Mouse (Mus musculus): ENCODE data around the gene Magi2.

Gene Magi2

GRCm38 (mm10) chr5:20359021-20359420, 1132.2 kb downstream of the Magi2 start:
- in situ Hi-C loops (cut with MseI, MboI), result no loop called here

GRCm38 (mm10) chr5:20362154-20362553, 1135.3 kb downstream of the Magi2 start:
- in situ Hi-C loops (cut with MseI, MboI), result no loop called here

GRCm38 (mm10) chr5:20363216-20363615, 1136.4 kb downstream of the Magi2 start:
- in situ Hi-C loops (cut with MseI, MboI), result no loop called here

DNA sequence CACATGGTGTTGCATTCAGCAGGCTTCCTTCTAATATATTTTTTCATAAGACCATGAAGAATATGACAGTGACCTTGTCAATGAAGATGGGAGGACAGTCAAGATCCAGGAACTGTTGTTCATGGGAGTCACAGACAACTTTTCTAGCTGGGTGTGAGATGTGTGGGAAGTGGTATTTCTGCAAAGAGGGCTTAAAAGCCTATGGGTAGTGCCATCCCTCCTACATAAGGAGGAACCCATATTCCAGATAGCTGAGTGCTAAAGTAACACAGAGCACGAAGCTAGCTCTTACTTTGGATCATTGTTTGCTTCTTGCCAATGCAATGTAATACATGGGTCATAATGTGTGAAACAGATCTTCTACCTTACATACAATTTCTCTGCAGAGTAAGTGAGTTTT, 1146.8 kb downstream of the Magi2 start:
- in situ Hi-C loops (cut with MseI, MboI), result no loop called here

- in situ Hi-C loops (cut with MseI, MboI), result no loop called here
These were observed 1151.4 kb downstream of the Magi2 start for GRCm38 (mm10) chr5:20378071-20378800.

- in situ Hi-C loops (cut with MseI, MboI), result no loop called here
These were observed 1177.7 kb downstream of the Magi2 start for GRCm38 (mm10) chr5:20404533-20404932.

- in situ Hi-C loops (cut with MseI, MboI), result no loop called here
These were observed 1179.8 kb downstream of the Magi2 start for GRCm38 (mm10) chr5:20406626-20407025.

GRCm38 (mm10) chr5:20415320-20415719, 1188.5 kb downstream of the Magi2 start:
- in situ Hi-C loops (cut with MseI, MboI), result no loop called here

DNA sequence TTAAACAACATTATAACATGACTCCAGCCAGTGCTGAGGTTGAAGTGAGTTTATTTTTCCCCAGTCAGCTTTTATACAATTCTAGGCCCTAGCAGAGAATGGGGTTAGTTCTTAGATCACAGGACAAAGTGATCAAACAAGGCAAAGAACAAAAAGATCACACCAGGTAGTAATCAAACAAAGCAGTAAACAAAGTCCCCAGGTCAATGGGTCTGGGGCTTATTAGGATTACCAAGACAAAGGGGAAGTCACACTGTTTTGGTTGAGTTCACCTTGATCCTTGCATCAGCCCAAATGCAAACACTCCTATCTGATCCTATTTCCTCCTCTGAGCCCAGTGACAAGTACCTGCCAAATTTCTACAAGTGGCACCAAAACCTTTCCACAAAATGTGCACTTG, 1190.5 kb downstream of the Magi2 start:
- in situ Hi-C loops (cut with MseI, MboI), result no loop called here

DNA sequence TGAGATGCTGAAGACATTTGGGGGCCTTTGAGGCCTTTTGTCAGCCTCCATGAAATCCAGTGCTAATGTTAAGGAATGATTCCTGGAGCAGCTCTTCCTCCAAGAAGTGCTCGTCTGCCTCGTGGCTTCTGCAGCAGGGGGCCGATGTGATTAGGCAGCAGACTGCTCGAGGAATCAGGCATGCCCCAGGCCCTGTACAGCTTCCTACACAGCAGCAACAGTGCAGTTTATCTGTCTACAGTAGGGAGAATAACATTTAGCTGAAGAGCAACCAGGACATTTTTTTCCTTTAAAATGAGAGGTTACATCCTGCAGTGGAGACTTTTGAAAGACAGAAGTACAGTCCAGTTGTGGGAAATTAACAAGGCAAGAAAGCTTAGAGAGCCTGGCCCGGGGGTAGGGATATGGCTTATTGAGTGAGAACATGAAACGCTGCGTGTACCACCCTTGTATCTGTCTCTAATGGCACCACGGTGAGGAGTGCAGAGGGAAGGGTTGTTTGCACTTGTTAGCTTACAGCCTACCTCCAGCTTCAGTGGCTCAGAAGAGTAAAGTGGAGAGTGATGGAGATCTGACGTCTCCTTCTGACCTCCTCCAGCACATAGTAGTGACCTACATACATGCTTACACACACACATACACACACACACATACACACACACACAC, 1205.4 kb downstream of the Magi2 start:
- in situ Hi-C loops (cut with MseI, MboI), result no loop called here

DNA sequence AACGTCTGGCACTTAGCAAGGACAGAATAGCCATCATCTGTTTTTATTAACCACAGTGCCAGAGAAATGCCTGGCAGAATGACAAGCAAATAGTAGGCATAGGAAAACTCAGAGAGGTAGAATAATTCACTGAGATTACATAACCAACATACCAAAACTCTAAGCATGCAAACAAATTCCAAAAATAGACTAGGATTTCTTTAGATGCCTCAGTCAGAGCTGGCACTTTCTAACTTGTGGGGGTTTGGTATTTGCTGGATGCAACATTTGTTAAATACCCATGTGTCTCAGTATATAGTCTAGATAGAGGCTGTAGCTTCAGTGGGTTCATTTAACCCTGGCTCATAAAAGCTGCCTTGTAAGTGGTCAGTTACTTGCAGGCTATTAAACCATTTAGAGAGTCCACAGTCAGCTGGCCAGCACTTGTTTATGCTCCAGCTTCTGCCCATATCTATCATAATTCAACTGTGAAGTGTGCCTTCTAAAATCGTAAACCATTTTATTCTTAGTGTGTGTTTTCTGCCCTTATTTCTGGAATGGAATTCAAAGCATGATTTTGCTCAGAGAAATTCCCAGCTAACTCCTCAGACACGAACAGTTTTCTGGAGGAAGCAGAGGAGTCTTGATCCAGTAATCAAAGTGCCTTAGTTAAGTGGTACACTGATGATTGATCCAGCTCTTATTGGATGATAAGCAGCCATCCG, 1219.8 kb downstream of the Magi2 start:
- in situ Hi-C loops (cut with MseI, MboI), result no loop called here

- in situ Hi-C loops (cut with MseI, MboI), result no loop called here
These were observed 1229.3 kb downstream of the Magi2 start for GRCm38 (mm10) chr5:20456106-20456505.

DNA sequence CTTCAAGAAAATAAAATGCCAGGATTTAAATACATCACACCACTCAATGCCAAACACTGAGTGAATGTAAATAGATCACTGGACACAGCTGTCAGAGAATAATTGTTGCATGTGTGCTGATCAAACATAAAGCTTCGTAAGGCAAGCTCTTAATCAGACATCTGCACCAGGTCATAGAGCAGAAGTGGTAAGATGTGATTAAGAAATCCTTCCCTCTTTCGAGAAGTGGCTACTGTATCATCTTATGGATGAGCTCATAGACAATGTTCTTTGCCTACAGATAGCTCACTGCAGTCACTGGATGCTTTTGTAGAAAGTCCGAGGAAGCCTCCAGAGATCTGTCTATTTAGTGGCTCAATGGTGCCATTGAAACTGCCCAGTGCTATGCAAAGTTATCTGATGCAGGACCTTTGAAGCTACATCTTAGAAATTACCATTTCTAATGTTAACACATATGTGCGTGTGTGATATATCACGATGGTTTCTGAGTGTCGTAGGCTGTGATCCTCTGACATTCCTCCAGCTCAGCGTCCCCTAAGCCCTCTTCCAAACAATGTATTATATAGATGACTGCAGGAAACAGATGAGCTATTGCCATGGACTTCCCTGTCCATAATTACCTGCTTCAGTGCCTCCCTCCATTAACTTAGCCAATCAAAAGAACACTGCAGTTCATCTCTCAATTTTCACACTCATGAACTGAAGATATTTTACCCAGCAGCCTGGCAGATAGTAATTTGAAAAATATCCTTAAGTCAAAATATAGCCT, 1231.1 kb downstream of the Magi2 start:
- in situ Hi-C loops (cut with MseI, MboI), result no loop called here

GRCm38 (mm10) chr5:20461709-20462108, 1234.9 kb downstream of the Magi2 start:
- in situ Hi-C loops (cut with MseI, MboI), result no loop called here

- in situ Hi-C loops (cut with MseI, MboI), result no loop called here
These were observed 1235.5 kb downstream of the Magi2 start for GRCm38 (mm10) chr5:20462376-20462775.

DNA sequence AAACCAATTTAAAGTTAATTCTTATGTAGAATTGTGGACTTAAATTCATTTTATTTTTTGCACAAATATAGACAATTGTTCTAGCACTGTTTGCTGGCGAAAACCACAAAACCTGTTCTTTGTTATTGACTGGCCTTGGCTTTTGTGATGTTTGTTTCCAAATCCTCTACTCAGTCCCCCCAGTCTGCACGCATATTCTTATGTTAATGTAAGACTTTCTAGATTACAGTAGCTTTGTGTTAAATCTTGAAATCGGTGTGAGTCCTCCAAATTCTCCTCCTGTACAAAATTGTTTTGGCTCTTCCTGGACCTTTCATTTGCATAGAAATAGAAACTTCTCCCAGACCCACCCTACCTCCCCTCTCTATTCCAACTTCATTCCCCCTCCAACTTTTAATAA, 1242.9 kb downstream of the Magi2 start:
- in situ Hi-C loops (cut with MseI, MboI), result no loop called here

- in situ Hi-C loops (cut with MseI, MboI), result no loop called here
These were observed 1243.6 kb downstream of the Magi2 start for GRCm38 (mm10) chr5:20470466-20470865.

DNA sequence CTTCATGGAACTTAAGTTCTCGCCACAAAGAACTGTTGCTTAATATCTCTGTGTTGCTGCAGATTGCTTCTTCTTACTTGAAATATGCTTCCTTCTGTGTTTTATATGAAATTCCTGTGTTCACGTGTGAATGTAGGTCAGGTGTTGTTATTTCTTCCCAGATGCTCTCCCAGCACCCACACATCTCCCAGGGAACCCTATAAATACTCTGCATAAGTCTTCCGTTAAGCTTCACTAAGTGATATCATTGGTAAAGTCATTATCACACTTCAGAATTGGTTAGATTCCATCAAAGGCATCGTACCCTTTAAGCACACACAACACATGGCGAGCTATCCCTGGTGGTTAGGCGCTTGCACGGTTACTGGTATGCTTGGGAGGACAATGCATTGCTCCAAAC, 1257.7 kb downstream of the Magi2 start:
- in situ Hi-C loops (cut with MseI, MboI), result no loop called here

- in situ Hi-C loops (cut with MseI, MboI), result no loop called here
These were observed 1265.1 kb downstream of the Magi2 start for GRCm38 (mm10) chr5:20491911-20492310.

DNA sequence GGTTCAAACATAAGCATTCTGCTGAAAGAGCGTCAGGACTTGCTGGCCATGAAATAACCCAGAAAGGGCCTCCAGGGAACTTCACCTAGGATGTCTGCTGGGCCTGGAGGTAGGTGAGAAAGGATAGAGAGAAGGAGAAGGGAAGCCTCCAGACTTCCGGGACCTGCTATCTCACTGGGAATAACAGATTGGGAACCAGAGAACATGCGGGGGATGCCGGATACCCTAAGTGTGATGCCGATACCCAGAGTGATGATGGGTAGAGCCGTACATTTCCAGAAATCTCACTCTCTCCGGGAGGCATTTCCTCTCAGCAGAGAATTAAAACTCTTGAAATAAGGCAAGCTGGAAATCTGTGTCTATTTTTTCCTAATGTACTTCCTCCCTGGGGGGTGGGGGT, 1265.8 kb downstream of the Magi2 start:
- in situ Hi-C loops (cut with MseI, MboI), result no loop called here

DNA sequence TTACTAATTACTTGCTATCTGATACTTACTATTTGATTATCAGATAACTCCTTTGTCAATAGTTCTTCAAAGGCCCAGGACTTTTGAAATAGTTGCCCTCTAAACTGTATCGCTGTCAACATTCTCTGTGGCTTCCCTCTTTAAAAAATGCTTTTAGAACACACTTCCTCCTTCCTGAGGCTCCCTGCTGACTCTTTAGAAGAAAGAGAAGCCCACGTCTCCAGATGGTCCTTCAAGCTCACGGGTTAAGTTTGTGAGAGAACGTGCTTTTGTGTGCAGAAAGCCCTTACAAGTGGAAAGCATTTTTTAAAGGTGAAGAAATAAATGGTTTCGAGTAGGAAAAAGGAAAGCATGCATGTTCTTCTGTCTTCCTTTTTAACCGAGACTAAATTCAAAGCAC, 1267.2 kb downstream of the Magi2 start:
- in situ Hi-C loops (cut with MseI, MboI), result no loop called here

- in situ Hi-C loops (cut with MseI, MboI), result no loop called here
These were observed 1270.1 kb downstream of the Magi2 start for GRCm38 (mm10) chr5:20496924-20497323.
